ENCODE assay signal across 8 mouse cellular contexts in genomic region chr1:91299026-91299706, GRCm38 (mm10). TPM values are rescaled to one million over a fixed set of nuclear protein-coding genes. Genes with fewer than 3 reads are reported as not detected.
DNase-seq lines count a peak whose midpoint lies in the region; ATAC-seq and TF ChIP-seq lines count a peak whose summit lies in the region.

No protein-coding gene starts in this region.

- ATAC-seq in hindbrain, postnatal 0 days, result no peak

- H3K9me3 ChIP-seq in hindbrain, postnatal 0 days (ENCODE audit: low read length), result no peaks in the 10 kb centered on the region

- H3K36me3 ChIP-seq in hindbrain, postnatal 0 days (ENCODE audit: insufficient read depth, low read length), result no peaks in the 10 kb centered on the region
- H3K36me3 ChIP-seq in myocyte (ENCODE audit: control insufficient read depth, insufficient read depth), result peaks cover 3% of the 10 kb centered on the region

- peak overlapping the region; percentile 98 for H3K4me3 ChIP-seq in layer of hippocampus, adult 2 months
- H3K4me3 ChIP-seq in hindbrain, postnatal 0 days (ENCODE audit: low read length), result peak overlapping the region; percentile 80
- H3K4me3 ChIP-seq in myocyte, result peak overlapping the region; percentile 71

- H3K9ac ChIP-seq in hindbrain, postnatal 0 days (replicated peaks; ENCODE audit: low read length), result peak overlapping the region; percentile 69; the same call in 1 of the 2 replicates

- no peak overlapping the region for H3K27ac ChIP-seq in layer of hippocampus, adult 2 months
- H3K27ac ChIP-seq in hindbrain, postnatal 0 days, result no peak overlapping the region

- 82% methylated on average over 13 of the region's 13 CpGs for WGBS in hindbrain, postnatal 0 days

- H3K4me2 ChIP-seq in hindbrain, postnatal 0 days (ENCODE audit: low read depth, low read length), result peak overlapping the region; percentile 82
- H3K4me2 ChIP-seq in myocyte (ENCODE audit: low read depth), result peak overlapping the region; percentile 69

- no peak for DNase-seq in layer of hippocampus, adult 2 months (ENCODE audit: low spot score in 2 of 2)
- DNase-seq in layer of hippocampus, adult 11-12 months (ENCODE audit: low spot score), result no peak
- peak; percentile 12 for DNase-seq in c-Kit-negative CD71-positive TER-119-positive erythroid progenitor cells, embryonic 14.5 days (ENCODE audit: low read depth, low spot score)
- DNase-seq in hindbrain, postnatal 0 days (ENCODE audit: low spot score), result no peak
- no peak for DNase-seq in gastrocnemius, postnatal 4 days (ENCODE audit: low spot score in 2 of 2)
- DNase-seq in left cerebral cortex, adult 9 months (ENCODE audit: low spot score in 2 of 2), result no peak
- no peak for DNase-seq in gastrocnemius, postnatal 25 days

- peaks cover 5% of the 10 kb centered on the region; the same call in 1 of the 2 replicates for H3K4me1 ChIP-seq in hindbrain, postnatal 0 days (ENCODE audit: insufficient read depth, low read length)

- H3ac ChIP-seq in myocyte (ENCODE audit: control insufficient read depth, insufficient read length), result no peak overlapping the region

- H3K79me2 ChIP-seq in myocyte (ENCODE audit: control insufficient read depth, insufficient read depth), result no peaks in the 10 kb centered on the region

- no peak for TF ChIP-seq CTCF in layer of hippocampus, adult 2 months (conservative IDR thresholded peaks at IDR 0.05)
- no peak for TF ChIP-seq CTCF in hindbrain, postnatal 0 days (IDR thresholded peaks at IDR 0.05; ENCODE audit: low read depth)

- TF ChIP-seq POLR2A in myocyte (IDR thresholded peaks at IDR 0.05; ENCODE audit: insufficient read length, low read depth), result no peak

- H3K27me3 ChIP-seq in hindbrain, postnatal 0 days (ENCODE audit: insufficient read depth, low read length), result no peaks in the 10 kb centered on the region
- H3K27me3 ChIP-seq in myocyte (ENCODE audit: control insufficient read depth, insufficient read depth, insufficient read length), result no peaks in the 10 kb centered on the region

TF ChIP-seq in myocyte, 11 proteins besides CTCF, POLR2A, EP300 and RAD21:
- TF ChIP-seq SRF (IDR thresholded peaks at IDR 0.05; ENCODE audit: control insufficient read depth, insufficient read length, low read depth) (no peak), MYOG (IDR thresholded peaks at IDR 0.05; ENCODE audit: control insufficient read depth in 1 of 3, insufficient read depth in 1 of 3, insufficient read length in 2 of 3, low read depth in 2 of 3) (no peak), TCF3 (IDR thresholded peaks at IDR 0.05; ENCODE audit: insufficient read length, low read depth) (no peak), TCF12 (IDR thresholded peaks at IDR 0.05; ENCODE audit: insufficient read depth, poor library complexity, severe bottlenecking) (no peak), REST (IDR thresholded peaks at IDR 0.05; ENCODE audit: insufficient read depth, insufficient read length) (no peak), MAX (IDR thresholded peaks at IDR 0.05; ENCODE audit: low read depth) (no peak), E2F4 (IDR thresholded peaks at IDR 0.05; ENCODE audit: insufficient read depth) (no peak), POLR2AphosphoS2 (IDR thresholded peaks at IDR 0.05; ENCODE audit: insufficient read length, low read depth) (no peak), MYOD1 (IDR thresholded peaks at IDR 0.05; ENCODE audit: control insufficient read depth in 1 of 3, insufficient read length in 2 of 3, low read depth in 2 of 3) (no peak), USF1 (IDR thresholded peaks at IDR 0.05; ENCODE audit: low read depth) (no peak), CEBPB (IDR thresholded peaks at IDR 0.05; ENCODE audit: insufficient read depth, poor library complexity, severe bottlenecking) (no peak)

RNA-seq across cellular contexts. Expression of gene Scly, which starts 1.0 kb away (rescaled TPM):
- total RNA-seq in layer of hippocampus, adult 2 months (2021), result 10 to 100 TPM; 21.1 to 21.7 TPM
- 15.2 TPM in 2 replicates for total RNA-seq in hindbrain, postnatal 0 days (2014; rRNA removed)
- polyA plus RNA-seq in hindbrain, postnatal 0 days (2015; fragmentation: Nextera tagmentation; extraction: Ambion mirVana), result 9.7 and 9.9 TPM in 2 replicates
- polyA plus RNA-seq in myocyte (2012; fragmentation: generic; extraction: Trizol), result 21.9 TPM
- total RNA-seq in gastrocnemius, postnatal 4 days (2021), result 10 to 100 TPM; 10.9 to 11.5 TPM
- total RNA-seq in gastrocnemius, postnatal 25 days (2021), result 10 to 100 TPM in 1 of 2 experiments, 1 to 10 TPM in 1; 9.8 to 13.9 TPM

RNA-seq across cellular contexts. Expression of gene Espnl, which starts 22.7 kb away (rescaled TPM):
- under 1 TPM; 0.05 to 0.10 TPM for total RNA-seq in layer of hippocampus, adult 2 months (2021)
- total RNA-seq in hindbrain, postnatal 0 days (2014; rRNA removed), result 0.07 and 0.26 TPM in 2 replicates
- polyA plus RNA-seq in hindbrain, postnatal 0 days (2015; fragmentation: Nextera tagmentation; extraction: Ambion mirVana), result 0.10 and 0.25 TPM in 2 replicates
- polyA plus RNA-seq in myocyte (2012; fragmentation: generic; extraction: Trizol), result 0.12 TPM
- total RNA-seq in gastrocnemius, postnatal 4 days (2021), result under 1 TPM; 0.29 to 0.37 TPM
- total RNA-seq in gastrocnemius, postnatal 25 days (2021), result under 1 TPM; 0.08 to 0.18 TPM

RNA-seq across cellular contexts. Expression of gene Ube2f, which starts 49.1 kb away (rescaled TPM):
- 10 to 100 TPM; 44.9 to 50.7 TPM for total RNA-seq in layer of hippocampus, adult 2 months (2021)
- 34.1 and 37.1 TPM in 2 replicates for total RNA-seq in hindbrain, postnatal 0 days (2014; rRNA removed)
- polyA plus RNA-seq in hindbrain, postnatal 0 days (2015; fragmentation: Nextera tagmentation; extraction: Ambion mirVana), result 46.7 and 55.5 TPM in 2 replicates
- polyA plus RNA-seq in myocyte (2012; fragmentation: generic; extraction: Trizol), result 70.3 TPM
- total RNA-seq in gastrocnemius, postnatal 4 days (2021), result 10 to 100 TPM; 52.5 to 55.5 TPM
- 10 to 100 TPM; 58.9 to 66.0 TPM for total RNA-seq in gastrocnemius, postnatal 25 days (2021)

RNA-seq across cellular contexts. Expression of gene Klhl30, which starts 51.6 kb away (rescaled TPM):
- total RNA-seq in layer of hippocampus, adult 2 months (2021), result under 1 TPM in 1 of 2 experiments, not detected in 1; 0.15 TPM
- 0.31 and 0.79 TPM in 2 replicates for total RNA-seq in hindbrain, postnatal 0 days (2014; rRNA removed)
- 0.25 and 0.29 TPM in 2 replicates for polyA plus RNA-seq in hindbrain, postnatal 0 days (2015; fragmentation: Nextera tagmentation; extraction: Ambion mirVana)
- polyA plus RNA-seq in myocyte (2012; fragmentation: generic; extraction: Trizol), result 106 TPM
- 10 to 100 TPM; 68.6 to 73.2 TPM for total RNA-seq in gastrocnemius, postnatal 4 days (2021)
- 100 to 1,000 TPM in 1 of 2 experiments, 10 to 100 TPM in 1; 87.8 to 132 TPM for total RNA-seq in gastrocnemius, postnatal 25 days (2021)
